Mouse (Mus musculus) left cerebral cortex, postnatal 4 days (tissue): ENCODE results near the gene Atf6b. TPM values are rescaled to one million over a fixed set of nuclear protein-coding genes. Genes with fewer than 3 reads are reported as not detected.

Experiments
- DNase-seq: peaks from one replicate; pipeline ENCODE4 v3.0.0-alpha.2; 2022
- intact Hi-C: fragments of 180-260 bp; cut with DNase I; formaldehyde crosslinking; loops from one replicate; pipeline ENCODE4 v1.15.1; 2025
- total RNA-seq, 2 experiments: library from RNA; stranded (reverse); gene quantifications; 2 replicates each; pipeline ENCODE4 v1.2.3; 2021

Atf6b gene
- 10 to 100 TPM; 72.8 to 75.4 TPM for total RNA-seq

DNA sequence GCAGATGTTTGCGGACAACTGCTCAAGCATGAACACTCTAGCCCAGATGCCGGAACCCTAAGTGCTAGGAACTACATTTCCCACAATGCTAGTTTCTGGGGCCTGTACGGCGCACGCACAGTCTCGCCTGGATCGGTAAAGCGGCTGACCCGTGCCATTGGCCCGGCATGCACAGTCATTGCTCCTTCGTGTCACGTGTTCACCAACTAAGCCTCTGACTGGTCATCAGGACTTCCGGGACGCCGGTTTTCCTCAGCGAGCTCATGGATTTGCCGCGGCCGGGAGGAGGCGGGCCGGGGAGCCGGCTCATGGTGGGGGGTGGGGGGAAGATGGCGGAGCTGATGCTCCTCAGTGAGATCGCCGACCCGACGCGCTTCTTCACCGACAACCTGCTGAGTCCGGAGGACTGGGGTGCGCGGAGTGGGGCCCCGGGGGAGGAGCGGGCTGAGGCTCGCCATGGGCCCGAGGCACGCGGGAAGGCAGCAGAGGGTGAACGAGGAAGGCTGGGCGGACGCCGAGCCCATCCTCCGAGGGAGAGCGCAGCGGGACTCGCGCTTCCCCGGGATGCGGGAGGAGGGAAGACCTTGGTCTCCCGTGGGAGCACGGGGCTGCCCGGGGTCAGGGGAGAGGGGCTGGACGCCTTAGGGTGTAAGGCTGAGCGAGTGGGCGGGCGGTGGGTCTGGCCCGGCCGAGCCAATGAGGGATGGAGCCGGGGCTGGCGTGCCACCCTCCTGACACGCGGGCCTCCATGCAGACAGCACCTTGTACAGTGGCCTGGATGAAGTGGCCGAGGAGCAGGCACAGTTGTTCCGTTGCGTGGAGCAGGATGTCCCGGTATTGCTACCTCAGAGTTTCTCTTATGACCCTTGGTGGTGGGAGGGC is at the start of gene Atf6b:
Gene Atf6b (plus strand): TSS at position 241 of the 882 bp plus-strand sequence.
- intact Hi-C loops, result no loop called here
- peak; percentile 97 for DNase-seq

GRCm38 (mm10) chr17:34597566-34598095 is 49.3 kb upstream of the Atf6b start, which contains the start of gene Ager:
Ager (plus strand) TSS chr17:34597862.
- intact Hi-C loops, result loop anchor here (5.0 kb wide), 1 partner anchor 565 kb away; the partner anchor contains the start of genes Rxrb and Slc39a7
- no peak for DNase-seq

GRCm38 (mm10) chr17:34599891-34600290 is 47.1 kb upstream of the Atf6b start:
- intact Hi-C loops, result loop anchor here (5.0 kb wide), 1 partner anchor 568 kb away; the partner anchor contains the start of genes Rxrb and Slc39a7
- no peak for DNase-seq

- intact Hi-C loops, result no loop called here
- no peak for DNase-seq
Observed at GRCm38 (mm10) chr17:34601796-34602195, 45.1 kb upstream of the Atf6b start.

DNA sequence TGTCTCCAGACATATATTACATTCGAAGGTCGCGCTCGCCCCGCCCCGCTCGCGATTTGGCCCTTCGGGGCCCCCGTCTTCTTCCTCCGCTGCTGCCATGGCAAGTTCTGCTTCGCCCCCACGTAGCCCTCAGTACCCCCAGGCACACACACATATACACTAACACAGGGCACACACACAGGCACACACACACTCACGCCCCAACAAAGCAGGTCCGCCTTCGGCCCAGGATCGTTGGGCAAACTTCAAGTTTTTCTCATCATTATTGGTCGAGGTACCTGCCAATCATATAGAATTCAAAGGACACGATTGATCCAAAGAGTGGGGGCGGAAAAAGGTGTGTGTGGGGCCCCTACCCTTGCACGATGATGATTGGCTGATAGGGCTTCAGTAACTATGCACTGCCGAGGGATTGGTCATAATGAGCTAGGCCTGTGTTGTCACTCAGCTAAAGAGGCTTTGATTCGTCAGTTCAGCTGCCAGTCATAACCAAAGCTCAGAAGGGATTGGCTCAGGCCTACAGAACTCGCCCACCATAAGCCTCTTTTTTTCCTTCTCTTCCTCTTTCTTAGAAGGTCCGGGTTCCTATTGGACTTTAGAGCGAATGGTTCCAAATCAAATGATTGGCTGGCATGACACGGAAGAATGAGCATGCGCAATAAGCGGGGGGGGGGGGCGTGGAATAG is 43.4 kb upstream of the Atf6b start, which contains the start of gene Rnf5:
Gene Rnf5 (minus strand): TSS at position 316 of the 686 bp plus-strand sequence.
- intact Hi-C loops, result no loop called here
- peak; percentile 98 for DNase-seq

DNA sequence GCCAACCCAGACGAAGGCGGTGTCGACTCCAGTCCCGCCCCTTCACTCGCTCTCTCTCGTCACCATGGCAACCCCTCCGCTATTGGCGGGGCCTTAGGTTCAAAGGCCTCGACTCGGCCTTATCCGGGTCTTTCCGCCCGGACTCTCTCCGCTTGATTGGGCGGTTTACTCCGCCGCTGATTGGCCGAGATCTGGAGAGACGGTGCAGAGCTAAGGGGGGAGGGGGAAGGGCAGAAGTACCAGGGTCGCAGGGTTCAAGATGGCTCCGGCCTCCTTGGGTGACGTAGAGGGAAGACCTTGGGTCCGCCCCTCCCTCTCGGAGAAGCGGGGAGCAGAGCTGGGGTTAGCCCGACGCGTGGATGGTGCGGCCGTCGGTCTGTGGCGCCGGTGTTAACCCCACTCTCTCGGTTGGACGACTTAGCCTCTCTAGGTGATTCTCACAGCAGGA is 42.9 kb upstream of the Atf6b start, which contains the start of gene Agpat1:
Gene Agpat1 (plus strand): TSS at position 202 of the 448 bp plus-strand sequence.
- intact Hi-C loops, result no loop called here
- DNase-seq, result peak; percentile 99

DNA sequence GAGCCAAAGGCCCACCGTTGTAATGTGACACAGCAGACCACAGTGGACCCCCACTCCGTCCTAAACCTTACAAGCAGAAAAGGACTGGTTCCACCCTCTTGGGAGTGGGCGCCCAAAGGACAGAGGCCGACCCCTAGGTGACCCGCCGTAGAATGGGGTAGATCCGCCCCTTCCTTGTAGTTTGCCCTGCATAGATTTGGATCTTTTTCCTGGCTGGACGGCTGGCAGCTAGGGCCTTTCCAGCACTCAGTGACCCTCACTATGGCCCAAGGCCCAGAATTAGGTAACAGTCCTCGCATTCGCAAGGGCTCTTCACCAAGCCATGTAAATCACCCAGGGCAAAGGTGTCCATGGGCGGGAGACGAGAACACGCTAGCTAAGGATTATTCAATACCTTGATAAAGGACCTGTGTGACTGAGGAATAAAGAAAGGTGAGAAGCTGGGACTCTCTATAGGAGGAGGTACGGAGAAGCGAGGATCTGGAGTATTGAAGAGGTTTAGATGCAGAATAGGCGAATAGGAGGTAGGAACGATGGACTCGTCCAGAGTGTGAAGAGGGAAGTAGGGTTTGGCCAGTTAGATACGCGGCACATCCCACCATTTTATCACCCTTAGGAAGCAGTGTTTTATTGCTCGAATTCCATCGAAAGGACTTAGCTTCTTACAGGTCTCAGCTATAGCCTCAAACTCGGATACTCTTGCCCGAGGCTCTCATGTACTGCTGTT is 42.3 kb upstream of the Atf6b start:
- intact Hi-C loops, result no loop called here
- DNase-seq, result no peak

DNA sequence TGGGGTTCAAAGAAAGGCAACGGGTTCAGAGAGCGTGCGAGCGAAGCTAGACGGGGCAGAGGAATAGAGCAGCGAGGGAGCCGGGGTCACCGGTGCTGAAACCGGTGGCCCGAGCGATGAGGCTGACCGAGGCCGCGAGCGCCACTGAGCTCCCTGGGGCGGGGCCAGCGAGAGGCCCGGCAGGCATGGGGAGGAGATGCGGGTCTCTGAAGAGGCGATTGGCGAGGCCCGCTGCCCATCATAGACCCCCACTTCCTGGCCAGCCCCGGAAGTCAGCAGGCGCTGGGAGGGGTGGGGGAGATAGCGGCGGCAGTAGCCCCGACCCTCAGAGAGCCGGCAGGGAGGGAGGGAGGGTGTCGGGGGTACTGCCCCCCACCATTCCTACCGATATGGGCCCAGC is 41.3 kb upstream of the Atf6b start:
- intact Hi-C loops, result no loop called here
- peak; percentile 99 for DNase-seq

GRCm38 (mm10) chr17:34606186-34607039 is 40.5 kb upstream of the Atf6b start:
- DNase-seq, result no peak
- intact Hi-C loops, result no loop called here

DNA sequence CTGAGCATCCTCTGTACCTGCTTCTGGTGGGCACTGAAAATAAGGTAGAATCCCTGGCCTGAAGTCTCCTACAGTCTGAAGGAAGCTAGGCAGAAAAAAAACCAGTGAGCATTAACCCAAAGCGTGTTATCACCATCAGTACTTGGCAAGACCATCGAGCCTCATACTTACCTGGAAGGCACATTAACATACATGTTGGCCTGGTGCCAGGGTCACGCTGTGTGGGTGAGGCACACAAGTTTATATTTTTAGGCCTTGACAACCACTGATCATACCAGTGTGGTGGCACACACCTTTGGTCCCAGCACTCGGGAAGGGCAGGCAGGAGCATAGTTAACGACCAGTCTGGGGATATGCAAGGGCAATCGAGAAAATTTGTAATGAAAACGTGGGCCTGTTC is 38.9 kb upstream of the Atf6b start:
- no peak for DNase-seq
- intact Hi-C loops, result no loop called here

GRCm38 (mm10) chr17:34611050-34611449 is 35.9 kb upstream of the Atf6b start:
- intact Hi-C loops, result no loop called here
- DNase-seq, result no peak

DNA sequence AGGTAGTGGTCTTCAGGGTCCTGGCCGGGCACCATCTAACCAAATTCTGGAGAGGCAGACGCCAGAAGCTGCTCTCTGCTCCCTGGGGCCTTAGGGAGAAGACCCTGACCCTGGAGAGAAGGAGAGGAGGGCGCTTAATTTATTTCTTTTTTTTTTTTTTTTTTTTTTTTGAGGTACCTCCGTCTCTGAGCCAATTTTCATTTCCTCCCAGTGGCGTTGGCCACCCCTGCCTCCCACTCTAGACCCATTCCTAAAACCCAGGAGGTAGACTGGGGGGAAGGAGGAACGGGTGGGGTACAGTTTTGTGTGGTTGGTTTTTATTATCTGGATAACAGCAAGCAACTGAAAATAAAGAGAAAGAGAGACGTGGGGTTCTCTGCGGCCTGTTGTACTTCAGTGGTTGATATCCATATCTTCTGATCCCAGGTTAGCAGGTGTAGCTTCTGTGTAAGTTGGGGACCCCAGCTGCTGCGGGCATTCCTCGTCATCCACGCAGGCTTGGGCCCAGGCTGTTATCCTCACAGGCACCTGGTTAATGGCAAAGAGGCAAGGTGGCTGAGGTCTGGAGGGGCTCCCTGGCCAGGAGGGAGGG is 33.8 kb upstream of the Atf6b start:
- intact Hi-C loops, result no loop called here
- DNase-seq, result no peak

GRCm38 (mm10) chr17:34613830-34614229 is 33.1 kb upstream of the Atf6b start:
- intact Hi-C loops, result no loop called here
- no peak for DNase-seq

DNA sequence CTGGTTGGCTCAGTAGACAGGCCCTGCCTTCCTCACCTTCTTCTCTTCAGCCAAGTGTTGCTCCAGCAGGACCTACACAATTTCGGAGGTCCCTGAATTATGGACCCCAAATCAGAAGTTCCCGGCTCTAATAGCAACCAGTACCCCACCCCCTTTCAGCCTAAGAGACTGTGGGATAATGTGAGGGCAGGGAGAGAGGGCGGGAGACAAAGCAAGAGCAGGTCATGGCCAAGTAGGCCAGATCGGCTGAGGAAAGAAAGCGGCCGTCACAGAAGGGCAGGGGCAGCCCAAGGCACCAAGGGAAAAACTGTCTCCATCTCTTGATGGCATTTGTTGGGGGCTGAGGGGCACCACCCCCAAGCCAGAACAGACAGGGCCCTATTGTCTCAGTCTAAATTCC is 31.1 kb upstream of the Atf6b start, which contains the start of gene Egfl8:
Gene Egfl8 (minus strand): TSS at position 101 of the 400 bp plus-strand sequence.
- DNase-seq, result no peak
- intact Hi-C loops, result no loop called here

DNA sequence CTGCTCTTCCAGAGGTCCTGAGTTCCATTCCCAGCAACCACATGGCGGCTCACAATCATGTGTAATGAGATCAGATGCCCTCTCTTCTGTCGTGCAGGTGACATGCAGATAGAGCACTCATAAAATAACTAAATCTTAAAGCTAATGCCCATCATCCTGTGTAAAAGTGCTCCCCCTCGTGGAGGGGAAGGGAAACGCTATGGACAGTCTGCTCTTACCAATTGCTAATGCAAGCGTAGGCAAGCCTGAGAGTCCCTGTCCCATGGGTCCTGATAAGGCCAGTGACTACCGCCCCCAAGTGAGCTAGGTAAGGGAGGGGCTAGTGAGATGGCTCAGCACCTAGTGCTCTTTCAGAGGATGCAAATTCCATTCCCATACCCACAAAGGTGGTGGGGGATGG is 27.9 kb upstream of the Atf6b start:
- intact Hi-C loops, result no loop called here
- DNase-seq, result peak; percentile 61

DNA sequence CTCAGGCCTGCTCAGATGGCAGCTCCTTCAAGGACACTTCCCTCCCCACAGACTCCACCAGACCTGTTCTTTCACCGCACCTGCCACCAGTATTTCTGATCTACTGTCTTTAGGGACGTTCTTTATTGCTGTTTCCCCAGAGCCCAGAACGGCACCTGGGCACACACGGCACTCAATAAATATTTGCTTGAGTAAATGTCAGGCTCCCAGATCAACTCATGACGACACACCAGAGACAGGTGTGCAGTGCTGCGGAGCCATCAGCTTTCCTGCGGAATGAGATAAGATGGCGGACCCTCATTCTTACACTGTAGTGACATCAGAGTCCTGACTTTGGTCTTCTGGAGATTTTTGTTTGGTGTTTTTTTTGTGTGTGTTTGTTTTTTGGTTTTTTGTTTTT is 25.9 kb upstream of the Atf6b start:
- no peak for DNase-seq
- intact Hi-C loops, result no loop called here

DNA sequence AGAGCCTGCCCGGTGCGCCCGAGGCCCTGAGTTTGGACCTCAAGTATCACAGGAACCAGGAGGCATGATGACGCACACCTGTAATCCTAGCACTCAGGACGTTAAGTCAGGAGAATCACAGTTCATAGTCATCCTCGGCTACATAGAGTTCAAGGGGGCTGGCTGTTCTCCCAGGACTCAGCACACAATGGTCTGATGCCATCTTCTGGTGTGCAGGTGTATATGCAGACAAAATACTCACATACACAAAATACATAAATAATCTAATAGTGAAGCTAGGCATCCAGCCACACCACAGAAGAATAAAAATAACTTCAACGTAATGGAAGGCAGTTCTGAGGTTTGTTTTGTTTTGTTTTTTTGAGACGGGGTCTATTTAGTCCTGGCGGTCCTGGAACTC is 23.8 kb upstream of the Atf6b start:
- intact Hi-C loops, result no loop called here

GRCm38 (mm10) chr17:34624981-34625380 is 22.0 kb upstream of the Atf6b start:
- intact Hi-C loops, result no loop called here
- no peak for DNase-seq

More for the DNA sequence above, 23.8 kb upstream of the Atf6b start:
- DNase-seq, result no peak
